Mouse (Mus musculus) gastrocnemius, adult 8-10 months (tissue): ENCODE measurements around the gene Ptpn9. TPM values are rescaled to one million over a fixed set of nuclear protein-coding genes. Genes with fewer than 3 reads are reported as not detected.

ENCODE experiments used
- total RNA-seq, 4 experiments: library from RNA; stranded (reverse); gene quantifications; 2 replicates each; pipeline ENCODE4 v1.2.4; 2022

The Ptpn9 gene
- total RNA-seq, 4 experiments from 2014 or later: 2.1 to 5.7 (median 2.6) TPM

Other genes with a start within 250 kb of the Ptpn9 start
- gene Lingo1, start 198.5 kb upstream of the Ptpn9 start, total RNA-seq: under 1 TPM; 0.22 to 0.92 (median 0.67) TPM
- under 1 TPM in 1 of 4 experiments, not detected in 3; 0.27 TPM for gene Odf3l1, start 130.2 kb upstream of the Ptpn9 start, total RNA-seq
- 1 to 10 TPM; 3.2 to 5.4 (median 4.2) TPM for gene Cspg4, start 129.9 kb upstream of the Ptpn9 start, total RNA-seq
- gene Snx33, start 66.6 kb upstream of the Ptpn9 start, total RNA-seq: 1 to 10 TPM; 1.7 to 4.0 (median 3.1) TPM
- gene Imp3, start 57.4 kb upstream of the Ptpn9 start, total RNA-seq: 10 to 100 TPM; 54.4 to 61.3 (median 57.1) TPM
- gene Snupn, start 44.0 kb upstream of the Ptpn9 start, total RNA-seq: 10 to 100 TPM; 10.0 to 12.0 (median 11.3) TPM
- 10 to 100 TPM; 18.6 to 23.0 (median 19.8) TPM for gene Sin3a, start 77.1 kb downstream of the Ptpn9 start, total RNA-seq
- 10 to 100 TPM; 22.1 to 36.3 (median 29.0) TPM for gene Man2c1, start 135.8 kb downstream of the Ptpn9 start, total RNA-seq
- 1 to 10 TPM; 4.4 to 7.2 (median 5.7) TPM for gene Neil1, start 153.4 kb downstream of the Ptpn9 start, total RNA-seq
- gene Commd4, start 163.4 kb downstream of the Ptpn9 start, total RNA-seq: 10 to 100 TPM; 24.9 to 32.8 (median 31.1) TPM
- gene Trcg1, start 241.6 kb downstream of the Ptpn9 start, total RNA-seq: not detected